Mouse (Mus musculus): ENCODE results near the gene Rnf207. TPM values are rescaled to one million over a fixed set of nuclear protein-coding genes. Genes with fewer than 3 reads are reported as not detected.
A peak's percentile ranks its signal among the peaks of the same experiment; 100 is the strongest.

Gene Rnf207
- total RNA-seq, 1 experiment from 2014 or later = not detected

DNA sequence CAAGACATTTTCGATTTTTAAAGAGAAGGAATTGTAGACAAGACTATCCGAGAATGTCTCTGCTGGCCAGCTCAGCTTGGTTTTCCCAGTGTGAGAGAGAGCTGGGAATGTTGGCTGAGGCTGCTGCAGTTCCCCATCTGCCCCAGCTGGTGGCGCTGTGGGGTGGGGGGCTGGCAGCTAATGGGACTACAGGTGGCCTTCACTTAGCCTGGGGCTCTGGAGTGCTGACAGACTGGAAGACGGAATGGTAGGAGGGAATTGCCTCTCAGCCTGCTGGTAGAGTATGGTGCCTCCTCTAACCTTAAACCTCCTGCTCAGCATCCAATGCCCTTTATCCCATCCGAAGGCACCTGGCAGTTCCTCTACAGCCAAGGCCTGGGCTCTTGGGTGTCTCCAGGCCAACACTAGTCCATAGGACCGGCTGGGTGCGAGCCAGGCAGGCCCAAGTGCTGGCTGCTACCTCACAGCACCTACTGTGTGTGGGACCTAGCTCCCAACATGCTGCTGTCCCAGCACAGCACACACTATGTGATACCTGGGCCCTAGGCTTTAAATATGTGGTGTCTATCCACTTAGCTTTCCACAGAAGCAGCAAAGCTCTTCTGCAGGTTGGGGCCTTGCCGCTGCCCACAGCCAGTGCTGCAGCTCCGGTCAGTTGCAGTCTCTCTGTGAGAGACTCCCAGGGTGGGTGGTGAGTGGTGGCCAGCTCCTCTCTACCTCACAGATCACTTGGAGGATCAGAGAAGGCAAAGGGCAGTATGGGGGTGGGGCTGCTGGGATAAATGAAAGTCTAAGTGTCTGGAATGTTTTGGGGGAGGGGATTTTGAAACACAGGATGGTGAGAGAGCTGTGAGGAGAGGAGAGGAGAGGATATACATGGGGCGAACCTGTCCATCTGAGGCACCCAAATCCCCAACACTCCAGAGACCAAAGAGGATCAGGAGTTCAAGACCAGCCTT is 42.1 kb downstream of the Rnf207 start:
- ATAC-seq (replicated peaks; ENCODE audit: low read depth, poor library complexity, severe bottlenecking) = no peak

DNA sequence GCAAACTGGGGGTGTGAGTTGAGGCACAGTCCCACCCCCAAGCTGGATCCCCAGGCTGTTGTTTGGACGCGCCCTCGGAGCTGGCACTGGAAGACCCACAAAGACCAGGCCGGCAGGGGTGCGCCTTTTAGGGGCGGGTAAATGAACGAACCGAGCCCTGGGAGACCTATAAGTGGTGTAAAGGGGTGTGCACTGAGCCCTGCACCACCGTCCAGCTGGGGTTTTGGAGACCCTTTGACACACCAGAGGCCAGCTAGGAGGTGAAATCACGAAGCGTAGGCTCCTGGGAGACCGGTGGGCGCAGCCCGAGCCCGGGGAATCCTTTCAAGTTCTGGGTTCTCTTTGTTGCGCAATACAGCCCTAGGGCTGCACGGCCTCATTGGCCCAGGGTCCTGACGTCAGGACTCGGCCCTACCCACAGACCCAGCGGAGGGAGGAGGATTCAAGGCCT is 44.1 kb downstream of the Rnf207 start:
- peak; percentile 71 for ATAC-seq (replicated peaks; ENCODE audit: low read depth, poor library complexity, severe bottlenecking)

DNA sequence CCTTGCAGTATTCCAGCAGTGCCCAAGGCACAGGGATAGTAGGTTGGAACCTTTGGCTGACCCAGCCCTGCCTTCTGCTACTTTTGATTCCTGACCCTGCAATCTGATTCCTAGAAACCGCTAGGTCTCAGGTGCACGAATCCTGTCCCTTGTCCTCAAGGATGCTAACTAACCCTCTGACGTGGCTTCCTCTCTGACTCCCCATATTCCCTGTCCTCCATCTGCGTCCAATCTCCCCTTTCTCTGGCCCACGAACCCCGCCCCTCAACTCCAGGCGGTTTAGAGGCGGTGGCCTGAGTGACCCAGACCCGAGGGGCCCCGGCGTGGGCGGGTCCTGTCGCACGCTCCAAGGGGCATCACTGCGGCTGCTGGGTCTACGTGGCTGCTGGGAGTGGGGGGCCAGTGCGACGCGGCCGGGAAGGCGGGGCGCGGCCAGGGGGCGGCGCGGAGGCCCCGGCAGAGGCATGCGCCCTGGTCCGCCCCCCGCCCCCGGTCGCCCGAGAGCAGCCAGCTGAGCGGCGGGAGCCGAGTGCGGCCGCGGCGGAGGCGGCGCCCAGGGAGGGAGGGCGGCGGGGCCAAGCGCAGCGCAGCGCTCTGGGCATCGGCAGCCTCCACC is 45.1 kb downstream of the Rnf207 start, which contains the start of gene Gpr153:
Gene Gpr153, plus strand, starts transcription at position 612 of the 616 bp plus-strand sequence.
- peak; percentile 22; the same call in 1 of the 2 replicates for ATAC-seq (replicated peaks; ENCODE audit: low read depth, poor library complexity, severe bottlenecking)

DNA sequence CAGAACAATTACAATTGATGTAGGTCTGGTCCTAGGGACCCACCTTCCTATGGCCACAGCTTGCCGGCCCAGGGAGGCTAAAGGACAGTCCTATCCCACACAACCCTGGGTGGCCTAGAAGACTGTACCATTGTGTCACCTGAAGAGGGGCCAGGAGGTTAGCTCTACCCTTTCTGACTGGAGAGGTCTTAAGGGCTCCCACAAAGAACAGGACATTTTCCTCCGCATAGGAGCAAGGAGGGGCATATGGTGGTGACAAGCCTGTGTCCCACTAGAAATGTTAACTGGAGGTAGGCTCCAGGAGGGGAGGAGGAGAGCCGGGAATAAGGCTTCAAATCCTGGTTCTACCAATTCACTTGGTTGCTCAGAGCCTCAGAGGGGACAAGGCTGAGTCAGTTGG is 45.6 kb downstream of the Rnf207 start:
- ATAC-seq (replicated peaks; ENCODE audit: low read depth, poor library complexity, severe bottlenecking) = no peak

DNA sequence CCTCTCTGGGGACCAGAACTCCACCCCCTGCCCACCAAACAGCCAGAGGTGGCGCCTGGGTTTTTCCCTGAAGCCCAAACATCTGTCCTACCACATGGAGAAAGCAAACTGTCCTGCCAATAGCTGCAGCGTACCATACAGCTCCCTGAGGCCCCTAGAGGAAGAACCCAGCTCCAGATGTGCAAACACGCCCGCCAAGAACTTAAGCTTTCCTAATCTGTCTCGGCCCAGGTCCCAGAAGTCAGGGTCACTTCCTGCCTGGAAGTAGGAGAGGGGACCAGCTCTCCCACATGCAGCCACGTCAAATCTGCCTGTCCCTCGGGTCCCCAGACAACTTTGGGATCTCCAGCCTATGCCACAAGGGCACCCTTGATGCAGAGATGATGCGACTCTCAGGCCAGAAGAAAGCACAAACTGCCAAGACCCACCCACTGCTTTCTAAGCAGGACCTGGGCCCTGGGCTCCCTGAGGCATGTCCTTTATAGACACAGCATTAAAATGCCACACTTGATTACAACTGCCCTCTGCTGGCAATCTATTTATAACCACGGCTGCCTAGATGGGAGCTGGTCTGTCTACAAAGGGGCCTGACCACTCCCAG is 46.2 kb downstream of the Rnf207 start:
- ATAC-seq (replicated peaks; ENCODE audit: low read depth, poor library complexity, severe bottlenecking) = peak; percentile 22; the same call in 1 of the 2 replicates

DNA sequence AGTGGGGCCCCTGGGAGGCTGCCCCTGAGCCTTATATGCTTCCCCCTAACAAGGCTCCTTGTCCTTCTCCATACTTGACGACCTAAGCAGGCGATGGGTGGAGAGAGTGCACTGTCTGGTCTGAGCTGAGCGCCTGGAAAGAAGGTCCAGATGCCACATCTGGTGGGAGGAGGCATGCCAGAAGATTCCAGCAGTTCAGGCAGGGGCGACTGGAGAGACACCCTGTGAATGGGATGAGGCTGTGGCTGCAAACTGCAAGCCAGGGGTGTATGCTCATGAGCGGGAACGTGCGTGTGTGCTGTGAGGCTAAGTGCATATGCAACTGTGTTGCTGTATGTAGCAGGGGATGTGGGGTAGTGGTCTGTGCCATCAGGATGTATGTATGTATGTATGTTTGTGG is 46.8 kb downstream of the Rnf207 start:
- no peak for ATAC-seq (replicated peaks; ENCODE audit: low read depth, poor library complexity, severe bottlenecking)

DNA sequence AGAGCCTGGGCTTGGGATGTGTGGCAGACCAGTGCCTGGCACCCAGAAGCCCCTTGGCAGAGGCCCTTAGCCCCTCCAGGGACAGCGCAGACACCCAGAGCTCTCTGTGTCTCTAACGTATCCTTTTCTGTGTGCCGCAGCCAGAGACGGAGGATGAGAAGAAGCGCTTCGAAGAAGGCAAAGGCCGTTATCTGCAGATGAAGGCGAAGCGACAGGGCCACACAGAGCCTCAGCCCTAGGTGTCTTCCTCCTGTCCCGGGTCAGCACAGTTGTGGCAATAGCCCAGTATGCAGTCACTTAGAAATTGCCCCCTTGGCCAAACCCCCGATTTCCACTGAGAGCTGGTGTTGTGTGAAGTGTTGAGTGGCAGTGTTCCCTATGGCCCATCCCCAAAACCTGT is 47.5 kb downstream of the Rnf207 start:
- no peak for ATAC-seq (replicated peaks; ENCODE audit: low read depth, poor library complexity, severe bottlenecking)

DNA sequence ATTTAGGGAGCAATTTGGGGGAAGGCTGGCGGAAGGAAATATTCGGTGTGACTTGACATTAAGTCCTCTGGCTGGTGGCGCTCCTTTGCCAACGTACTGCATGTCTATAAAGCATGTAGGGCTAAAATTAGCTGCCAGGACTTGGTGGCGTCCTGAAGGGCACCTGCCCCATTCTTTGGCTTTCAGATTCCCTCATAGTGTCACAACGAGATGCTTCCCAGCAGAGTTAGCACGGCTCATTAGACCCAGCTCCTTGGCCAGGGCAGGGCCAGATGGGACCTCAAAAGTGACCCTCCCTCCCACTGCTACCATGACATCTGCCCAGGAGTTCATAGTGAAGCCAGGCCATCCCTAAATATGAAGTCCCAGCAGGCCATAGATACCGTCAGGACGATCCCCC is 48.2 kb downstream of the Rnf207 start:
- no peak for ATAC-seq (replicated peaks; ENCODE audit: low read depth, poor library complexity, severe bottlenecking)

DNA sequence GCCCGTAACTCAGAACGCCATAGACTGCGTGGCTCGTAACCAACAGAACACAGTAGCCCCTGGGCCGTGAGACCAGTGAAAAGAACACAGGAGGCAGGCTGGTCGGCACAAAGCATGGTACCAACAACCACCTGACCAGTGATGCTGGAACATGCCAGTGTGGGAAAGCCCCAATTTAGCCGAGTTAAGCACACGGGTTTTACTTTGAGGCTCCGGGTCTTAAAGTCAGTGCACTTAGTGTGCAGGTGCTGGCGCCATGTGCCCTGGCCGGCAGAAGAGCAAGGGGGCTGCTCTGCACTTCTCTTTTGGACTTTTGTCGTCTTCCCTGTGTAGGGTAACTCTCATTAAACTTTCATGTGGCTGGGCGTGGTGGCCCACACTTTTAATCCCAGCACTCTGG is 48.8 kb downstream of the Rnf207 start:
- no peak for ATAC-seq (replicated peaks; ENCODE audit: low read depth, poor library complexity, severe bottlenecking)

DNA sequence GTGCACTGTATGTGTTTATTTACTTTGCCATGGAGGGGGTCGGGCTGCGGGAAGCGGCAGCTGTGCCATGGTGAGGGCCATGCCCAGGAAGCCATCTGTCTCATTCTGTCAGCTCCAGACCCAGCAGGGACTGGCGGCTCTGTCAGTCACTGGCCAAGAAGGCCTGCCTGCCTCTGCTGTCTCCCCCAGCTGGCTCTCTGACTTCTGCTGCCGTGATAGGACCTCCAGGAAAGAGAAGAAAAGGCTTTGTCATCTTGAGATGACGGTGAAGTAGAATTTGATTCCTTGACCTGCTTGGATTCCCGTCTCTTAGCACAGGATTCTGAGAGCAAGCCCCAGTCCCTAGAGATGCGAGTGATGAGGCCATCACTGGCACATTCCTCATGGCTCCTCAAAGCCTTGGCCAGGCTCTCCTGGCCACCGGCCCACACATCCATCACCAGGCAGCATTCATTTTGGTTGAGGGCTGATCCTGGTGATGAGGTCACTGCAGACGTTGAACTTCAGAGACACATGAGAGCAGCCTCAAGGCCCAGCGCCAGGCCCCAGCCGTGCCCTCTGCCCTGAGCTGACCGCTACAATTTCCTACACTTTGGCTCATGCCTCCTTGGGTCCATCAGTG is 50.9 kb downstream of the Rnf207 start:
- no peak for ATAC-seq (replicated peaks; ENCODE audit: low read depth, poor library complexity, severe bottlenecking)

DNA sequence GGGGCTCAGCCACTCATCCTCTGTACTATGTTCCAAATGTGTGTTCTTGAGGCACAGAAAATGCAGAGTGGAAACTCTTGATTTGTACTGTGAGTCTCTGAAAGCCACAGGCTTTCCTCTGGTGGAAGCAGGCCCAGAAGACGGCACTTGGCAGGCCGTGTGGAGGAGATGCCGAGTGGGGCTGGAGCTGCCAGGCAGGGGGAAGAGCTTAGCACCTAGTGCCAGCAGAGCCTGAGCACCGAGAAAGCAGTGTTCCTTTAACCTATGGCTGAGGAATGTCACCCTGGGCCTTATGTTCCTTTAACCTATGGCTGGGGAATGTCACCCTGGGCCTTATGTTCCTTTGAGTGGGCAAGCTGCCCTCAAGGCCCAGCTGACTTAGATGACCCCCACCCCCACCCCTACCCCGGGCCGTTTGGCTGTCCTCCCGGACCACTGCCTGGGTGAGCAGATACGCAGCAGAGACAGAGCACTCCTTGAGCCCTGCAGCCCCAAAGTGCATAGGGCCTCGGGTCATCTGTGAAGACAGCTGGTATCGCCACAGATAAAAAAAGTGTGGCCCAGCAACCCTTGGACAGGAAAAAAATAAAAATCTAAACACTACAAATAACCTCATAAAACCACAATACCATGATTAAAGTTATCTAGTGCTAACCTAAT is 52.4 kb downstream of the Rnf207 start:
- ATAC-seq (replicated peaks; ENCODE audit: low read depth, poor library complexity, severe bottlenecking) = no peak

DNA sequence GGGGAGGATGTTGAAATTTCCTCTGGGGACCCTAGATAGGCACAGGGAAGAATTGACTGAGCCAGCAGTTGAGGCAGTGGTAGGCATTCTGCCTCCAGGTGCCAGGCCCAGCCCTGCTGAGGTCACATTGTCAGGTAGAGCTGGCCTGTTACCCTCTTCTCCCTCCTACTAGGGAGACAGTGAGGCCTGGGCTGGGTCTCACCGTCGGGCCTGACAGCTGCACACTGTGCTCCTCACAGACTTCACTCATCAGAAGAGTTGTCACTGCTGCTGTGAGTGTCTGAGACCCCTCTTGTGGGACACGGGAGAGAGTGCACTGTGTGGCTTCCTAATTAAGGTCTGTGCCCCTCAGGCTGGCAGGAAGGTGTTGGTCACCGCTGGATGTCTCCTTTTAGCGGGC is 53.0 kb downstream of the Rnf207 start:
- ATAC-seq (replicated peaks; ENCODE audit: low read depth, poor library complexity, severe bottlenecking) = no peak

DNA sequence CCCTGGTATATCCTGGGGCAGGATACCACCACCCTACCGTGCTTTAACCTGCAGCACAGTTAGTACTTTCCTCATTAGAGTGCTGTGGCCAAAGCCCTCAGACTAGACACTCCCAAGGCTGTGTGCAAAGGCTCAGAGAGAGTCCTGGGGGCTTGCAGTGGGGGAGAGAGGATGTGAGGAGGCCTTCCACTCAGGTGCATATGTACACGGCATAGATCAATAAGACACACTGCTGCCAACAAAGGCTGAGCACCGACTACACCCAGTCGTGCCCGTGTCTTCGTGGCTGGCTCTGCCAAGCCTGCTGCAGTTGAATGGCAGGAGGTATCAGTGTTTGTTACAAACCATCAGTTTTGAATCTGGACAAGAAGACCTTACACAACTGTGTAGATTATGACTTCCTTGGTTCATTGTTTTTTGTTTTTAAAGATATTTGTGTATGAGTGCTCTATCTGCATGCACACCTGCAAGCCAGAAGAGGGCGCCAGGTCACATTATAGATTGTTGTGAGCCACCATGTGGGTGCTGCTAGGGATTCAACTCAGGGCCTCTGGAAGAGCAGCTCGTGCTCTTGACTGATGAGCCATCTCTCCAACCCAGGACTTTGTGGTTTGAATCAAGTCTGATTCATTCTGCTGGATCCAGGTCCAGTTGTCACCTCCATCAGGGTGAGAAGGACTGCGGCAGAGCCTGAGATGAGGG is 53.8 kb downstream of the Rnf207 start:
- ATAC-seq (replicated peaks; ENCODE audit: low read depth, poor library complexity, severe bottlenecking) = 0 out of 2 replicates have a peak, but pooled peaks have one; percentile 20

DNA sequence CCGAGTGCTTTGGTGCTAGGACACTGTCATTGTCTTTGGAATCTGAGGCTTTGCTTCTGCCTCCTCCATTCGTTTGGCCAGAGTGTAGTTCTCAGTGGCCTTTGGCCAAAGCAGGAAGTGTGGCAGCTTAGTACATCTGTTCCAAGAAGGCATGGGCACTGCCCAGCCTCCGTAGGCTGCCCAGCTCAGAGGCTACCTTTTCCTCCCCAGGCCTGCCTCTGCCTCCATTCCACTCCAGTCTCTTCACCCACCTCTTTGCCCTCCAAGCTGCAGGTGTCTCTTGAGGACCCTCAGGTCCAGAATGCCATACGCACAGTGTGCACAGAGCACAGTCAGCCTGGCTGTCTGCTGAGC is 54.6 kb downstream of the Rnf207 start:
- ATAC-seq (replicated peaks; ENCODE audit: low read depth, poor library complexity, severe bottlenecking) = no peak

DNA sequence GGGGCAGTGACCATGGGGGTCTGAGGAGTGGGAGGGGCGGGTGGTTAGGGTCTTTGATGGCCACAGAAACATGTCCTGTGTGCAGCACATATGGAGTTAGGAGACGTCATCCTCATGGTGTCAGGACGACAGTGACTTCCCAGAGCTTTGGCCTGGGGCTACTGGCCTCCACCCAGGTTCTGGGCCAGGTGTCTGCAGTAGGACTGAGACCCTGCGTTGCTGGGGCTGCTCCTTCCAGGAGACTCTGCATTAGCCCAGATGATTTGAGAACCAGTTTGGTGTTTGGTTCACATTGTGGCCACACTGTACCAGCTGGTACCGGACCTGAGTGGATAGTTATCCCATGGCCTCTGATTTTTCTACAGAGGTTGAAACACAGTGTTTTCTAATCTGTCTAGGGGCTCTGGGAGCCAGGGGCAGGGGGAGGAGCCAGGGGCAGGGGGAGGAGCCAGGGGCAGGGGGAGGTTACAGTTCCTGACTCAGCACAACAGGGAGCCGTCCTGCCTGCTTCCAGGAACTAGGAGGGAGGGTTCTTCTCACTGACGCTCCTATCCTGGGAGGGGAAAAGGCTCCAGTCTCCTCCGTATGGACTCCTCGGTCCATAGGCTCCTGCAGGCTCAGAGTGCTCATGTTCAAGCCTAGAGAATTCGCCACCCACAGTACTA is 55.1 kb downstream of the Rnf207 start:
- ATAC-seq (replicated peaks; ENCODE audit: low read depth, poor library complexity, severe bottlenecking) = no peak

DNA sequence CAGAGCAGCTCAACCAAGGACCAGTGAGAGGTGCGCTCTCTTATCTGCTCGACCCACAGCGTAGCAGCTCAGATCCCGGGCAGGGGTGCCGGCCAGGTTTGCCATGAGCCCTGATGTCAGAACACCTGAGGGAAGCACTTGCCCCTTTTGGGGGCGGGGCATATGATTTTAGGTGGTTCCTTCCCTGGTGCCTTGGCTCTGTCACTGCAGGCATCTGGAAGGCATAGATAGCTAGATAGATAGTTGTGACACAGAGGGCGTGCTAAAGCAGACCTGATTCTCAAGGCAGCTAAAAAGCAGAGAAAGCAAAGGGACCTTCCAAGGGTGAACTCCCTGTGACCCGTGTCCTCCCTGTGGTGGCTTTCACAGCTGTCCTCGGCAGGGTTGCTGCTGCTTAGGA is 55.7 kb downstream of the Rnf207 start:
- no peak for ATAC-seq (replicated peaks; ENCODE audit: low read depth, poor library complexity, severe bottlenecking)

DNA sequence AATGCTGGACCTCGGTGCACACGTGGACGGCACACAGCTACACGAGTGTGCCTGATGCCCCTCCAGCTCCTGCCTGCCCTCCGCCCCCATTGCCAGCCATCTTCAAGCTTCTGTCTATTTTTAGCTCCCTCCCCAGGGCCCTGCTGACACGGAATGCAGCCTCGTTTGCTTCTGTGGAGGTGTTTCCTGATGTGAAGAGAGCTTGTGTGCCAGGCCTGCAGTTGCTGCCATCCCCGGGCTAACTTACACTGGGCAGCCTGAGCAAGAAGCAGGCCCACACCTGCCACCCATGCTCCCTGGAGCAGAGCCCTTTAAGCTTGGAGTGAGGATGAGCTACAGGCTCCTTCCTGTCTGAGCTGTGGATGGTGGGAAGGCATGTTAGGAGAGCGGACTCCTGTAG is 56.6 kb downstream of the Rnf207 start:
- ATAC-seq (replicated peaks; ENCODE audit: low read depth, poor library complexity, severe bottlenecking) = no peak

DNA sequence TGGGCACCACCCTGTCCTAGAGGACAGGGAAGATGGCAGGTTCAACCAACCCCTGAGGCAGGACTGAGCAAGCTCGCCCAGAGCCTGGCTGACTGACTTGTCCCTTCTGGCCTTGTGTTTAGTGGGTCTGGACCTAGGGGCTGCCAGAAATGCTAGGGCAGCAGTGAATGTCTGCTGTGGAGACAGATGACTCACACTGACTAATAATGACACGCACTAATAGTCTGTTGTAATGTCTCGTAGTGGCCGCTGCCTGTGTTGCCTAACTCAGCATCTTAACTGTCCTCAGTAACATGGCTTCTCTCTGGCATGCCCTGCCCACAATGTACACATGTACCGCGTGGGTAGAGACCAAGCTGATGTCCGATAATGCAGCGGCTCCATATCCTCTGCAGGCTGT is 58.3 kb downstream of the Rnf207 start:
- ATAC-seq (replicated peaks; ENCODE audit: low read depth, poor library complexity, severe bottlenecking) = no peak

DNA sequence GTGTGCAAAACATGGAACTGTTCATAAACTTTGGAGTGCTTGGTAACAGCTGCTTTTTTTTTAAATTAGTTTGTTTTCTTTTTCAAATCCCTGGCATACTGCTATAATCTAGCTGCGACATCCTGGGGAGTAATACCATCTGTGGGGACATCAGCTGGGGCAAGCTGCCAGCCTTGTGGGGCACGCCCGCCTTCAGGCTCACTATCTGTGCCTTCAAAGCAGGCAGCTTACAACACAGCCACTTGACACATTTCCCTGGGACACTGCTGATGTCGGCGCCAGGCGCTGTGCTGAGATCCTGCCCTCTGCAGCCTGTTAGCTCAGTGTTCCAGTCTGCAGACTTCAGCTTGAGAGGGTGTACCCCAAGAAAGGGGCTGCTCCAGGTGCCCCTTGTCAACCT is 61.7 kb downstream of the Rnf207 start:
- peak; percentile 90 for ATAC-seq (replicated peaks; ENCODE audit: low read depth, poor library complexity, severe bottlenecking)
